20 mouse cellular contexts compared by ENCODE assay signal in the genomic region with DNA sequence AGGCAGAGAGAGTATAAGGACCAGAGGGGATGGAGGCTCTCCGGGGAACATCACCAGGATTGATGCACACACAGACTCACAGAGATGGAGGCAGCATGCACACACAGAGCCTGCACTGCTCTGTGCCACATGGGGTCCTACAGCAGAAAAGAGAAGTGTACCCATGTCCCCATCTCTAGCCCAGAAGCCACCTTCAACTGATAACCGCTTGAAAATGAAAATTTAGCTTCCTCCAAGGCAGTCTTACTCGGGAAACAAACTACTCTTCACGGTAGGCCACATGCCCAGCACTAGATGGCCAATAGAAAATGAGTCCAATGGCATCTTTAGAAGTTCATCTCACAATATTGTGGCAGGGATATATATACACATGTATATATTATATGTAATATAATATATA. TPM values are rescaled to one million over a fixed set of nuclear protein-coding genes. Genes with fewer than 3 reads are reported as not detected.
A peak's percentile ranks its signal among the peaks of the same experiment; 100 is the strongest.
DNase-seq lines count a peak whose midpoint lies in the region; ATAC-seq and TF ChIP-seq lines count a peak whose summit lies in the region.
"Had no signal": no experiment of that assay in that cellular context is flagged by ENCODE, and none has a peak within 500 bp of the region (broad histone marks: within the 10 kb centered on the region; RNA-seq: fewer than 3 reads in every experiment).

No protein-coding gene starts in this region.

- H3K27ac ChIP-seq in MEL (ENCODE audit: control insufficient read depth, low read depth, low read length), result peak overlapping the region; percentile 72
- H3K27ac ChIP-seq in heart, embryonic 11.5 days (ENCODE audit: low read depth, low read length), result no peak overlapping the region
- no peak overlapping the region for H3K27ac ChIP-seq in midbrain, postnatal 0 days (ENCODE audit: low read depth, low read length)
- H3K27ac ChIP-seq: embryonic facial prominence, embryonic 13.5 days; forebrain, embryonic 12.5 days; heart, embryonic 13.5 days; hindbrain, embryonic 13.5 days had no signal

- H3K4me3 ChIP-seq in MEL (ENCODE audit: control insufficient read depth in 1 of 2, insufficient read depth in 1 of 2, low read depth in 2 of 2, low read length in 2 of 2), result peak overlapping the region in 1 of 2 experiments; percentile 12; a peak in 1 of 4 replicates
- no peak overlapping the region for H3K4me3 ChIP-seq in heart, embryonic 11.5 days (ENCODE audit: low read depth, low read length)
- no peak overlapping the region for H3K4me3 ChIP-seq in midbrain, postnatal 0 days (ENCODE audit: low read depth, low read length)
- H3K4me3 ChIP-seq: embryonic facial prominence, embryonic 13.5 days; forebrain, embryonic 12.5 days; heart, embryonic 13.5 days; hindbrain, embryonic 13.5 days had no signal

- peaks cover 11 to 78% of the 10 kb centered on the region in 2 experiments for H3K36me3 ChIP-seq in MEL (ENCODE audit: control insufficient read depth in 1 of 2, insufficient read depth in 2 of 2, low read length in 2 of 2)
- no peaks in the 10 kb centered on the region for H3K36me3 ChIP-seq in heart, embryonic 11.5 days (ENCODE audit: control insufficient read depth, insufficient read depth, low read length)
- H3K36me3 ChIP-seq in midbrain, postnatal 0 days (ENCODE audit: insufficient read depth, low read length), result no peaks in the 10 kb centered on the region
- H3K36me3 ChIP-seq: embryonic facial prominence, embryonic 13.5 days; forebrain, embryonic 12.5 days; heart, embryonic 13.5 days; hindbrain, embryonic 13.5 days had no signal

- ATAC-seq in granulocyte monocyte progenitor cell, adult 5-6 weeks (replicated peaks; ENCODE audit: poor library complexity, severe bottlenecking), result peak; percentile 63
- ATAC-seq in megakaryocyte, adult 5-6 weeks (ENCODE audit: poor library complexity, severe bottlenecking), result peak; percentile 50
- no peak for ATAC-seq in heart, embryonic 11.5 days (replicated peaks; ENCODE audit: insufficient number of reproducible peaks, low FRiP score, low TSS enrichment)
- ATAC-seq in midbrain, postnatal 0 days (ENCODE audit: low FRiP score), result no peak
- ATAC-seq: forebrain, embryonic 16.5 days; hindbrain, postnatal 0 days had no signal

- no peak overlapping the region for H3K4me2 ChIP-seq in heart, embryonic 11.5 days
- no peak overlapping the region for H3K4me2 ChIP-seq in midbrain, postnatal 0 days (ENCODE audit: low read depth, low read length, poor library complexity, severe bottlenecking)
- H3K4me2 ChIP-seq: embryonic facial prominence, embryonic 13.5 days; forebrain, embryonic 12.5 days; heart, embryonic 13.5 days; hindbrain, embryonic 13.5 days had no signal

- no peak for TF ChIP-seq RAD21 in MEL (IDR thresholded peaks at IDR 0.05; ENCODE audit: low read depth, low read length)

- peaks cover 50% of the 10 kb centered on the region in 2 experiments for H3K4me1 ChIP-seq in MEL (ENCODE audit: control insufficient read depth in 1 of 2, insufficient read depth in 2 of 2, low read length in 2 of 2)
- peaks cover 20% of the 10 kb centered on the region for H3K4me1 ChIP-seq in heart, embryonic 11.5 days (ENCODE audit: control insufficient read depth, insufficient read depth, low read length)
- H3K4me1 ChIP-seq in midbrain, postnatal 0 days (ENCODE audit: insufficient read depth, low read length), result peaks cover 6% of the 10 kb centered on the region; the same call in 1 of the 2 replicates

- peaks cover 39% of the 10 kb centered on the region for H3K79me2 ChIP-seq in MEL (ENCODE audit: control insufficient read depth, insufficient read depth, low read length, poor library complexity)

- peak; percentile 78 for DNase-seq in MEL (ENCODE audit: low read depth, low spot score)
- peak; percentile 76 for DNase-seq in MEL-GATA-1-ER (ENCODE audit: extremely low read depth, low read depth)
- no peak for DNase-seq in adrenal gland, postnatal 10 days
- DNase-seq in heart, postnatal 4 days, result no peak
- DNase-seq in midbrain, postnatal 0 days (ENCODE audit: low spot score), result no peak
- DNase-seq: adrenal gland, postnatal 14 days; cerebellum, adult 11-12 months; cerebellum, adult 9-10 months; cerebellum, postnatal 25 days; gastrocnemius, postnatal 14 days; heart, postnatal 36 days had no signal

- peak overlapping the region; percentile 38 for H3K9ac ChIP-seq in MEL (ENCODE audit: control insufficient read depth, low read depth, low read length, poor library complexity, severe bottlenecking)
- H3K9ac ChIP-seq in heart, embryonic 11.5 days (ENCODE audit: low read depth, low read length), result no peak overlapping the region
- no peak overlapping the region for H3K9ac ChIP-seq in midbrain, postnatal 0 days (replicated peaks; ENCODE audit: low read length, poor library complexity, severe bottlenecking)
- H3K9ac ChIP-seq: embryonic facial prominence, embryonic 13.5 days; forebrain, embryonic 12.5 days; heart, embryonic 13.5 days; hindbrain, embryonic 13.5 days had no signal

- TF ChIP-seq EP300 in MEL (IDR thresholded peaks at IDR 0.05; ENCODE audit: low read depth in 1 of 2, low read length in 2 of 2), result peak; percentile 32 to 50; a peak in 3 of 4 replicates

- 78% methylated on average over 4 of the region's 4 CpGs for WGBS in heart, embryonic 11.5 days (ENCODE audit: insufficient replicate concordance)
- 90% methylated on average over 4 of the region's 4 CpGs for WGBS in midbrain, postnatal 0 days

- no peaks in the 10 kb centered on the region for H3K27me3 ChIP-seq in MEL (ENCODE audit: control insufficient read depth in 1 of 2, insufficient read depth in 2 of 2, low read length in 2 of 2)
- H3K27me3 ChIP-seq in heart, embryonic 11.5 days (ENCODE audit: control insufficient read depth, insufficient read depth, low read length), result no peaks in the 10 kb centered on the region
- no peaks in the 10 kb centered on the region for H3K27me3 ChIP-seq in midbrain, postnatal 0 days (ENCODE audit: insufficient read depth, low read length)

- TF ChIP-seq POLR2A in MEL (IDR thresholded peaks at IDR 0.05; ENCODE audit: control insufficient read depth in 1 of 2, insufficient read depth in 1 of 2, low read depth in 1 of 2, low read length in 2 of 2, poor library complexity in 1 of 2), result peak in 1 of 2 experiments; percentile 32; a peak in 1 of 4 replicates

- TF ChIP-seq CTCF in MEL (IDR thresholded peaks at IDR 0.05 in 2 of 3, conservative IDR thresholded peaks at IDR 0.05 in 1 of 3; ENCODE audit: control insufficient read depth in 1 of 3, insufficient read depth in 1 of 3, low read depth in 2 of 3, low read length in 3 of 3, poor library complexity in 1 of 3, severe bottlenecking in 1 of 3), result no peak
- TF ChIP-seq CTCF in midbrain, postnatal 0 days (IDR thresholded peaks at IDR 0.05), result no peak

- H3K9me3 ChIP-seq in MEL (replicated peaks; ENCODE audit: insufficient read depth, low read length), result no peaks in the 10 kb centered on the region
- H3K9me3 ChIP-seq in heart, embryonic 11.5 days (replicated peaks; ENCODE audit: control insufficient read depth, low read length), result no peaks in the 10 kb centered on the region
- H3K9me3 ChIP-seq in midbrain, postnatal 0 days (ENCODE audit: low read length), result no peaks in the 10 kb centered on the region
- H3K9me3 ChIP-seq: embryonic facial prominence, embryonic 13.5 days; forebrain, embryonic 12.5 days; heart, embryonic 13.5 days; hindbrain, embryonic 13.5 days had no signal

TF ChIP-seq in MEL, 35 proteins besides CTCF, POLR2A, EP300 and RAD21 (continues in another document):
- no peak for TF ChIP-seq TCF12 (IDR thresholded peaks at IDR 0.05; ENCODE audit: low read depth, low read length)
- TF ChIP-seq TBP (IDR thresholded peaks at IDR 0.05; ENCODE audit: low read depth, low read length), result 0 out of 2 replicates have a peak, but pooled peaks have one; percentile 18
- TF ChIP-seq ETS1 (IDR thresholded peaks at IDR 0.05; ENCODE audit: low read depth, low read length), result 0 out of 2 replicates have a peak, but pooled peaks have one; percentile 41
- no peak for TF ChIP-seq E2F4 (IDR thresholded peaks at IDR 0.05; ENCODE audit: borderline replicate concordance, low read depth, low read length)
- TF ChIP-seq MAFK (IDR thresholded peaks at IDR 0.05; ENCODE audit: borderline replicate concordance, low read depth, low read length), result no peak
- TF ChIP-seq SIN3A (IDR thresholded peaks at IDR 0.05; ENCODE audit: low read length), result peak; percentile 71
- no peak for TF ChIP-seq USF2 (IDR thresholded peaks at IDR 0.05; ENCODE audit: borderline replicate concordance in 1 of 2, insufficient read depth in 1 of 2, low read depth in 1 of 2, low read length in 2 of 2)
- no peak for TF ChIP-seq MYB (IDR thresholded peaks at IDR 0.05; ENCODE audit: low read depth, low read length)
- TF ChIP-seq MAX (IDR thresholded peaks at IDR 0.05; ENCODE audit: low read length), result peak; percentile 65
- TF ChIP-seq SMC3 (IDR thresholded peaks at IDR 0.05; ENCODE audit: low read depth, low read length), result no peak
- TF ChIP-seq GABPA (IDR thresholded peaks at IDR 0.05; ENCODE audit: low read depth, low read length), result no peak
- no peak for TF ChIP-seq MAZ (IDR thresholded peaks at IDR 0.05; ENCODE audit: low read depth, low read length)
- 0 out of 2 replicates have a peak, but pooled peaks have one; percentile 26 for TF ChIP-seq ZMIZ1 (IDR thresholded peaks at IDR 0.05; ENCODE audit: low read depth, low read length)
- TF ChIP-seq ZNF384 (IDR thresholded peaks at IDR 0.05; ENCODE audit: low read depth, low read length), result no peak
- TF ChIP-seq CHD1 (IDR thresholded peaks at IDR 0.05; ENCODE audit: low read depth, low read length), result 0 out of 2 replicates have a peak, but pooled peaks have one; percentile 83
- no peak for TF ChIP-seq KAT2A (conservative IDR thresholded peaks at IDR 0.05; ENCODE audit: low read depth, low read length)
- TF ChIP-seq POLR2AphosphoS2 (IDR thresholded peaks at IDR 0.05; ENCODE audit: low read length), result no peak
- TF ChIP-seq MEF2A (IDR thresholded peaks at IDR 0.05; ENCODE audit: extremely low read depth, insufficient replicate concordance, low read depth, low read length, poor library complexity, severe bottlenecking), result no peak

RNA-seq across cellular contexts. Expression of a gene that starts 9.4 kb away (rescaled TPM):
- total RNA-seq in MEL (2012; rRNA removed), result 16.4 and 30.1 TPM in 2 replicates
- 10 to 100 TPM in 1 of 2 experiments, not detected in 1; 15.1 TPM for polyA plus RNA-seq in MEL (2012; ENCODE audit: insufficient read depth in 1 of 2, insufficient read length in 2 of 2, low read depth in 1 of 2, low replicate concordance in 2 of 2, missing spikeins in 1 of 2)
- 13.4 and 16.7 TPM in 2 replicates for total RNA-seq in granulocyte monocyte progenitor cell, adult 5-6 weeks (2014; fragmentation: Nextera tagmentation)
- total RNA-seq in granulocyte monocyte progenitor cell, adult 5-6 weeks (2017), result 9.9 and 14.1 TPM in 2 replicates
- 38.6 and 47.9 TPM in 2 replicates for total RNA-seq in megakaryocyte, adult 5-6 weeks (2015)
- total RNA-seq in megakaryocyte, adult 5-6 weeks (2017), result 29.9 and 33.5 TPM in 2 replicates
- total RNA-seq in adrenal gland, postnatal 10 days (2021), result 1 to 10 TPM; 5.6 to 7.3 TPM
- 6.7 and 7.1 TPM in 2 replicates for polyA plus RNA-seq in heart, embryonic 11.5 days (2014; fragmentation: Nextera tagmentation; extraction: Ambion mirVana)
- total RNA-seq in heart, postnatal 4 days (2021), result 1 to 10 TPM; 6.2 to 6.9 TPM
- total RNA-seq in midbrain, postnatal 0 days (2014; rRNA removed), result 78.5 and 79.5 TPM in 2 replicates
- 11.2 and 12.9 TPM in 2 replicates for polyA plus RNA-seq in midbrain, postnatal 0 days (2015; fragmentation: Nextera tagmentation; extraction: Ambion mirVana)

Comparison
In these comparisons a context has a peak if more than half of its experiments do, and no peak if none do; other contexts are left out.
1. DNase-seq: peak in MEL (single experiment) and MEL-GATA-1-ER (single experiment); none in adrenal gland, postnatal 10 days (single experiment), heart, postnatal 4 days (single experiment) and midbrain, postnatal 0 days (single experiment).
2. ATAC-seq: peak in granulocyte monocyte progenitor cell, adult 5-6 weeks (single experiment) and megakaryocyte, adult 5-6 weeks (single experiment); none in heart, embryonic 11.5 days (single experiment) and midbrain, postnatal 0 days (single experiment).